16 mouse cellular contexts compared by ENCODE assay signal in genomic region chr14:32268999-32269398, GRCm38 (mm10). TPM values are rescaled to one million over a fixed set of nuclear protein-coding genes. Genes with fewer than 3 reads are reported as not detected.
A peak's percentile ranks its signal among the peaks of the same experiment; 100 is the strongest.
DNase-seq lines count a peak whose midpoint lies in the region; TF ChIP-seq lines count a peak whose summit lies in the region.
"Had no signal": no experiment of that assay in that cellular context is flagged by ENCODE, and none has a peak within 500 bp of the region (broad histone marks: within the 10 kb centered on the region; RNA-seq: fewer than 3 reads in every experiment).

No protein-coding gene starts in this region.

- 17% methylated on average over 2 of the region's 2 CpGs for WGBS in cerebellum, adult 2 months

- no peaks in the 10 kb centered on the region for H3K4me1 ChIP-seq in cerebellum, adult 2 months (ENCODE audit: control insufficient read depth, insufficient read depth, low read length)
- H3K4me1 ChIP-seq: embryonic facial prominence, embryonic 10.5 days; embryonic facial prominence, embryonic 12.5 days; forebrain, embryonic 13.5 days; forebrain, embryonic 15.5 days had no signal

- H3K27ac ChIP-seq in cerebellum, adult 2 months (ENCODE audit: insufficient read depth, low read length), result no peak overlapping the region
- H3K27ac ChIP-seq: embryonic facial prominence, embryonic 10.5 days; embryonic facial prominence, embryonic 12.5 days; forebrain, embryonic 13.5 days; forebrain, embryonic 15.5 days had no signal

- H3K27me3 ChIP-seq in cerebellum, adult 2 months (ENCODE audit: control insufficient read depth, insufficient read depth, low read length), result no peaks in the 10 kb centered on the region
- H3K27me3 ChIP-seq: embryonic facial prominence, embryonic 12.5 days; forebrain, embryonic 13.5 days; forebrain, embryonic 15.5 days; Patski had no signal

- no peak for TF ChIP-seq CTCF in cerebellum, adult 2 months (IDR thresholded peaks at IDR 0.05; ENCODE audit: borderline replicate concordance, insufficient read depth, low read depth, low read length)

- peak; percentile 5 to 11 for DNase-seq in cerebellum, postnatal 10 days
- no peak for DNase-seq in cerebellum, adult 2 months
- peak; percentile 20 for DNase-seq in ES-CJ7 (ENCODE audit: low read depth, low spot score)
- DNase-seq in R1 (ENCODE audit: low read depth, low spot score), result peak; percentile 82
- DNase-seq in B cell, adult 2 months, result no peak
- no peak for DNase-seq in MN1 (ENCODE audit: low spot score)
- DNase-seq: adrenal gland, adult 8-10 months; adrenal gland, postnatal 14 days; adrenal gland, postnatal 36 days; cerebellum, adult 11-12 months; cerebellum, adult 9-11 months had no signal

- no peak for TF ChIP-seq POLR2A in cerebellum, adult 2 months (IDR thresholded peaks at IDR 0.05; ENCODE audit: borderline replicate concordance, insufficient read depth, low read length)

- H3K4me3 ChIP-seq in cerebellum, adult 2 months (replicated peaks; ENCODE audit: insufficient read depth, low read depth, low read length), result no peak overlapping the region
- H3K4me3 ChIP-seq: embryonic facial prominence, embryonic 10.5 days; embryonic facial prominence, embryonic 12.5 days; forebrain, embryonic 13.5 days; forebrain, embryonic 15.5 days had no signal

RNA-seq across cellular contexts. Expression of gene Ogdhl, which starts 52.8 kb away (rescaled TPM):
- polyA plus RNA-seq in cerebellum, adult 2 months (2012; rRNA removed), result 91.2 and 94.7 TPM in 2 replicates

Comparison
In these comparisons a context has a peak if more than half of its experiments do, and no peak if none do; other contexts are left out.
1. DNase-seq: peak in cerebellum, postnatal 10 days (2 of 2), ES-CJ7 (single experiment) and R1 (single experiment); none in cerebellum, adult 2 months (0 of 2), B cell, adult 2 months (0 of 2) and MN1 (single experiment).